Mouse (Mus musculus) cerebellum, adult 2 months (tissue): ENCODE results near the gene Arntl2. TPM values are rescaled to one million over a fixed set of nuclear protein-coding genes. Genes with fewer than 3 reads are reported as not detected.

Source experiments
- DNase-seq, 2 experiments: peaks; one replicate each; pipeline ENCODE4 v3.0.0; 2021
- H3K27ac ChIP-seq: fragments of 200-500 bp; 2 replicates; pipeline ENCODE4 v1.5.1; 2012; ENCODE audit warnings: low read length, control low read depth, inconsistent platforms; ENCODE audit not compliant: insufficient read depth
- H3K27me3 ChIP-seq: fragments of 200-500 bp; 2 replicates; pipeline ENCODE4 v1.6.1; 2012; ENCODE audit warnings: inconsistent platforms, mild to moderate bottlenecking, low read length, moderate library complexity; ENCODE audit not compliant: control insufficient read depth, insufficient read depth
- H3K4me1 ChIP-seq: fragments of 200-500 bp; 2 replicates; pipeline ENCODE4 v1.6.1; 2011; ENCODE audit warnings: low read length; ENCODE audit not compliant: control insufficient read depth, insufficient read depth
- H3K4me3 ChIP-seq: fragments of 200-500 bp; replicated peaks from 2 replicates; pipeline ENCODE3; 2011; ENCODE audit warnings: mild to moderate bottlenecking, low read depth, low read length, control low read depth; ENCODE audit not compliant: insufficient read depth
- CTCF ChIP-seq: fragments of 200-500 bp; IDR thresholded peaks from 2 replicates; pipeline ENCODE4 v1.5.1; 2011; ENCODE audit warnings: low read depth, mild to moderate bottlenecking, control low read depth, low read length, moderate library complexity, borderline replicate concordance; ENCODE audit not compliant: insufficient read depth
- POLR2A ChIP-seq: fragments of 200-500 bp; IDR thresholded peaks from 2 replicates; pipeline ENCODE4 v1.6.1; 2011; ENCODE audit warnings: low read length, control low read depth, borderline replicate concordance; ENCODE audit not compliant: insufficient read depth
- WGBS: fragments of 180-500 bp; shearing (Covaris S2); methylation state at CpG from one replicate; pipeline ENCODE4 v1.1.7; 2018; 5-methylcytosine and 5-hydroxymethylcytosine counted together
- polyA plus RNA-seq: library from polyadenylated mRNA; depleted of rRNA; stranded (reverse); fragments of >200 nt; gene quantifications from 2 replicates; pipeline ENCODE4 v1.2.3, GENCODE M21; 2012

Gene Arntl2
- polyA plus RNA-seq, 1 experiment = 15.0 TPM

DNA sequence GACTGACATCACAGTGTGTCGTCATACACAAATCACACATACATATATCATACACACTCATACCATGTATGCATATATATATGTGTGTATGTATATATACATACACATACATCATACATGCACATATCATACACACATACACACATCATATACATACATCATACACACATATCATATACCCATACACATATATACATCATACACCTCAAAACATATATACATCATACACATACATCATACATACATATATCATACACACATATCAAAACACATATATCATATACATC, 29.6 kb downstream of the Arntl2 start:
- WGBS = 63% methylated on average over 1 of the region's 1 CpGs
- Histone ChIP-seq H3K27ac (no peak overlapping the region), H3K4me3 (no peak overlapping the region), H3K27me3 (no peaks in the 10 kb centered on the region), H3K4me1 (no peaks in the 10 kb centered on the region)
- no peak for TF ChIP-seq POLR2A
- TF ChIP-seq CTCF = no peak
- DNase-seq = no peak

DNA sequence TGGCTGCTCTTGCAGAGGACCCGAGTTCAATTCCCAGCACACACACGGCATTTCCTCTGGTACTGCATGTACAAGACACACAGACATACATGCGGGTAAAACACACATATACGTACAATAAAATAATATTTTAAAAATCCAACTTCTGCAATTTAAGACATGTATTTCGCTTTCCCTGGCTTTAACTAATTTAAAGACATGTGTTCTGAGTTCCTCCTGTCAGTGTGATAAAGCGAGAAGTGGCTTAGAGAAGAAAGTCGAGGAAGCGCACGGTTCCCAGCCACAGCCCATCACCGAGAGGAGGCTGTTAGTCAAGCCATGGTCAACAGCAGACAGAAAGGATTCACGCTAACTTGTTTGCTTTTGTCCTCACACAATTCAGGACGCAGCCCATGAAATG, 35.5 kb downstream of the Arntl2 start:
- 76% methylated on average over 12 of the region's 12 CpGs for WGBS
- no peaks in the 10 kb centered on the region for H3K27me3 ChIP-seq

DNA sequence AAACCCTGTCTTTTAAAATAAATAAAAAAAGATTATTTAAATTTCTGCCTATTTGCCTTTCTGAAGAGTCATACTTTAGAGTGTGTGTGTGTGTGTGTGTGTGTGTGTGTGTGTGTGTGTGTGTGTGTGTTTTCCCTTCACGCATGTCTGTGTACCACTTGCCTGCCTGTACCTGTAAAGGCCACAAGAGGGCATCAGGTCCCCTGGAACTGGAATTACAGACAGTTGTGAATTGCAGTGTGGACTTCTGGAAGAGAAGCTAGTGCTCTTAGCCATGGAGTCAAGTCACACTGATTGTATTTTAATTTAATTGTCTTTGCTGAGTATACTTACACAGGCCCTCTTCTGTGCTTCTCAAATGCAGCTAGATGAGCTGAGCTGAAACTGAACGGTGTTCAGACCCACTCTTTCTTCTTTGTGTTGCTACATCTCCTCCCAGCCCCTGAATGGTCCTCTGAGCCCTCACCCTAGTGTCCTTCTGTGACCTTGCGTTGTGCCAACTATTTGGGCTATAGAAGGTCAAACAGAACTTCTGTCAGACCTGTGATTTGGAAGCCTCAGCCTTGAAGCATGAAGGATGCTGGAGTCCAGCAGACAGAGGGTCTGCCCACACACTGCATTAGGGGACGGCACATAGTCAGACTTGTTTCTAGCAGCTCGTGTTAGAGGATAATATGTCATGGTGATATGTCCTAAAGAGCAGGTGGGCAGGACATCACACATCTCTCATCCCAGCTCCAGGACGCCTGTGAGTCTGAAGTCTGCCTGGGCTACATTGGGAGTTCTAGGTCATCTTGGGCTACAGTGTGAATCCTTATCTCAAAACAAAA, 37.8 kb downstream of the Arntl2 start:
- Histone ChIP-seq H3K4me1 (no peaks in the 10 kb centered on the region), H3K4me3 (no peak overlapping the region), H3K27ac (no peak overlapping the region), H3K27me3 (no peaks in the 10 kb centered on the region)
- WGBS = 74% methylated on average over 6 of the region's 6 CpGs
- DNase-seq = peak in 1 of 2 experiments; percentile 9
- peak; percentile 66 for TF ChIP-seq CTCF
- TF ChIP-seq POLR2A = no peak

More for the DNA sequence above, 35.5 kb downstream of the Arntl2 start:
- H3K4me1 ChIP-seq = no peaks in the 10 kb centered on the region
- DNase-seq = no peak
- no peak overlapping the region for H3K4me3 ChIP-seq
- TF ChIP-seq CTCF = no peak
- TF ChIP-seq POLR2A = no peak
- no peak overlapping the region for H3K27ac ChIP-seq

DNA sequence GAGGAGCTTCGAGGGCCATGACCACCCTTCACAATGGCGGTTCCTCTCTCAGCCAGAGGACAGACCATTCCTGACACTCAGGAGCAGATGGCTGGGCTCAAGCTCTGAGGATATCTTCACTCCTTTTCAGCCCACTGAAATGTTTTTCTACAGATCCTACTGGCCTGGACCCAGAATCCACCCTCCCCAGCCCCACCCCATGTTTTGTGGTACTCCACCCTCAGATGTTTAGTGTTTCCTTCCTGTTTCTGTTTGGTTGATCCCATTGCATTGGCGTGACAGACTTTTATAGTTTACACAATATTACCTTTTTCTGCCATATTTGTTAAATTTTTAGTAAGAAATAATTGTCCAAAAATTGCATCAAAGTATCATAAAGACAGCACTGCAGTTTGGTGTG, 38.5 kb downstream of the Arntl2 start:
- Histone ChIP-seq H3K27ac (no peak overlapping the region), H3K4me1 (no peaks in the 10 kb centered on the region), H3K27me3 (no peaks in the 10 kb centered on the region), H3K4me3 (no peak overlapping the region)
- DNase-seq = no peak
- WGBS = 86% methylated on average over 3 of the region's 3 CpGs
- no peak for TF ChIP-seq POLR2A
- TF ChIP-seq CTCF = no peak

DNA sequence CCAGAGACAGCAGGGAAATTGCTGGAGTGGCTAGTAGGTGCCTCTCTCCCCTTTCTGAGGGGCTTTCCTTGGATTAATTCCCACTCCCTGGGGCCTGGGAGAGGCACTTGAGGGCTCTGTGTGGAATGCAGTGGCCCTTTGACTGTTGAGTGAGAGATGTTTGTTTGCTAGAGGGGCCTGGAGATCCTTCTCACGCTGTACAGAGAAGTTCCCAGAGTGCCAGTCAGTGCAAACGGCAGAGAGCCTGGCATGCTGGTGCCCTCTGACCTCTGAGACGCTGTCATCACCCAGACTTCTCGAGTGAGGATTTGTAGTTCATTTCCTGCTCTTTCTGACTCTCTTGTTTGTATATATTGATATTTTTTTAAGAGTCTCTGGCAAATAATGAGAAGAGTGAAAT, 39.9 kb downstream of the Arntl2 start:
- Histone ChIP-seq H3K27ac (no peak overlapping the region), H3K4me3 (no peak overlapping the region), H3K4me1 (no peaks in the 10 kb centered on the region; the same call in 1 of the 2 replicates), H3K27me3 (no peaks in the 10 kb centered on the region)
- TF ChIP-seq CTCF (no peak), POLR2A (no peak)
- WGBS = 33% methylated on average over 4 of the region's 4 CpGs
- DNase-seq = no peak

DNA sequence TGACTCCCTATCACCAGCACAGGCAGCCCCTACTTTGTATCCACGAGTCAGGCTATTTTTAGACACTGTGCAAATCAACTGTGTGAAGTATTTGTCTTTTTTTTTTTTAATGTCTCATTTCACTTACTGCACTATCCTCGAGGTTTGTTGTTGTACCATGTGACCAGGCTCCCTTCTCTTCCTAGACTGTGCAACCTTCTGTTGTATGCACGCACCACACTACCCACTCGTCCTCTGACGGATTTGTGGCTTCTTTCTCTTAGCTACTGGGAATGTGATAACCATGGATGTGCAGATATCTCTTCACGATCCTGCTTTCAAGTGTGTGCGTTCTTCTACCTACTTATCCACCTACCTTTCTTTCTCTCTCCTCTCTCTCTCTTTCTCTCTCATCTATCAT, 41.5 kb downstream of the Arntl2 start:
- DNase-seq = no peak
- no peak for TF ChIP-seq CTCF
- Histone ChIP-seq H3K4me3 (no peak overlapping the region), H3K27ac (no peak overlapping the region), H3K27me3 (no peaks in the 10 kb centered on the region), H3K4me1 (no peaks in the 10 kb centered on the region; the same call in 1 of the 2 replicates)
- WGBS = 83% methylated on average over 7 of the region's 7 CpGs

DNA sequence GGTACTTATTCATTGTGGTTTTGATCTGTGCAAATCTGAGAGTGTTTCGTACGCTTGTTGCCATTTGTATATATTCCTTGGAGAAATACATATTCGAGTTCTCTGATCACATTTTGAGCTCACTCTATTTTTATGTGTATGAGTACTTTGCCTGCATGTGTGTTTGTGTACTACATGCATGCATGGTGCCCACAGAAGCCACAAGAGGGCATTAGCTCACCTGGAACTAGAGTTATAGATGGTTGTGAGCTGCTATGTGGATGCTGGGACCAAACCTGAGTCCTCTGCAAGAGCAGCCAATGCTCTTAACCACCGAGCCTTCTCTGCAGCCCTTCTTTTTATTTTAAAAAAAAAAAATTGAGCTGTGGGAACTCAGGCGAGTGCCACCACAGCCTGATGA, 42.5 kb downstream of the Arntl2 start:
- Histone ChIP-seq H3K4me1 (no peaks in the 10 kb centered on the region; the same call in 1 of the 2 replicates), H3K27ac (no peak overlapping the region), H3K27me3 (no peaks in the 10 kb centered on the region), H3K4me3 (no peak overlapping the region)
- WGBS = 91% methylated on average over 5 of the region's 5 CpGs
- no peak for DNase-seq
- no peak for TF ChIP-seq POLR2A
- TF ChIP-seq CTCF = no peak

DNA sequence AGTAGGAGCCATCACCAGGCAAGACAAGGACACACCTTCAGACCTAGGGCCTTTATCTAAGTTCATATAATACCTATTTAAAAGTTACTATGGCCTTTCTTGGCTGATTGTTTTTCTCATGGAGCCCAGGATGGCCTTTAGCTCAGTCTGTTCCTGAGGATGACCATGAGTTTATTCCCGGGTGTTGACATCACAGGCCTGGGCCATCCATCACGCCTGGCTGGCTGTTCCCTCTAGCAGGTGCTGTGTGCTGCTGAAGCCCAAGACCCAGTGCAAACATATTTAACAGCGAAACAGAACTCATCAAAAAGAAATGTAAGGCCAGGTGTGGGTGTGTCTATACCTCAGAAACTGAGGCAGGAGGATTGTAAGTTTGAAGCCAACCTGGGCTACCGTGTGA, 43.0 kb downstream of the Arntl2 start:
- 92% methylated on average over 4 of the region's 4 CpGs for WGBS
- H3K27me3 ChIP-seq = no peaks in the 10 kb centered on the region
- H3K4me1 ChIP-seq = no peaks in the 10 kb centered on the region; the same call in 1 of the 2 replicates
- no peak overlapping the region for H3K4me3 ChIP-seq
- no peak overlapping the region for H3K27ac ChIP-seq
- no peak for DNase-seq
- no peak for TF ChIP-seq CTCF
- TF ChIP-seq POLR2A = no peak
